Mouse (Mus musculus) hindbrain, embryonic 13.5 days (tissue): ENCODE measurements around the gene Ankrd50. TPM values are rescaled to one million over a fixed set of nuclear protein-coding genes. Genes with fewer than 3 reads are reported as not detected.

Experiments
- ATAC-seq: fragments of 200-750 bp; cut with Nextera tagmentation; 2 replicates; pipeline ENCODE4 v1.8.0; 2017; ENCODE audit warnings: moderate TSS enrichment; ENCODE audit not compliant: low FRiP score
- H3K27ac ChIP-seq: fragments of 300-500 bp; sonication (generic); 2 replicates; pipeline ENCODE4 v1.5.1; 2015; ENCODE audit warnings: inconsistent platforms, mild to moderate bottlenecking, moderate library complexity
- H3K27me3 ChIP-seq: fragments of 300-500 bp; sonication (generic); 2 replicates; pipeline ENCODE4 v1.6.1; 2015; ENCODE audit warnings: mild to moderate bottlenecking, inconsistent platforms
- H3K36me3 ChIP-seq: fragments of 300-500 bp; sonication (generic); 2 replicates; pipeline ENCODE4 v1.6.1; 2015; ENCODE audit warnings: mild to moderate bottlenecking, inconsistent platforms
- H3K4me1 ChIP-seq: fragments of 300-500 bp; sonication (generic); replicated peaks from 2 replicates; pipeline ENCODE4 v1.6.1; 2015; ENCODE audit warnings: inconsistent platforms
- H3K4me2 ChIP-seq: fragments of 300-500 bp; sonication (generic); 2 replicates; pipeline ENCODE4 v1.6.1; 2015; ENCODE audit warnings: inconsistent platforms, mild to moderate bottlenecking, moderate library complexity
- H3K4me3 ChIP-seq: fragments of 300-500 bp; sonication (generic); 2 replicates; pipeline ENCODE4 v1.5.1; 2015; ENCODE audit warnings: mild to moderate bottlenecking, inconsistent platforms
- H3K9ac ChIP-seq: fragments of 300-500 bp; sonication (generic); 2 replicates; pipeline ENCODE4 v1.6.1; 2015; ENCODE audit warnings: mild to moderate bottlenecking, inconsistent platforms
- H3K9me3 ChIP-seq: fragments of 300-500 bp; sonication (generic); 2 replicates; pipeline ENCODE4 v1.6.1; 2016; ENCODE audit warnings: inconsistent platforms
- WGBS: fragments of 180-500 bp; shearing (Covaris S2); methylation state at CpG from one replicate; pipeline ENCODE4 v1.1.7; 2015; 5-methylcytosine and 5-hydroxymethylcytosine counted together
- polyA plus RNA-seq: library from polyadenylated mRNA; unstranded; fragments of >200 nt; fragmentation: Nextera tagmentation; extraction: Ambion mirVana; gene quantifications from 2 replicates; pipeline ENCODE4 v1.2.1, GENCODE M21; 2015

Gene Ankrd50
- polyA plus RNA-seq, 1 experiment from 2014 or later: 25.2 TPM

DNA sequence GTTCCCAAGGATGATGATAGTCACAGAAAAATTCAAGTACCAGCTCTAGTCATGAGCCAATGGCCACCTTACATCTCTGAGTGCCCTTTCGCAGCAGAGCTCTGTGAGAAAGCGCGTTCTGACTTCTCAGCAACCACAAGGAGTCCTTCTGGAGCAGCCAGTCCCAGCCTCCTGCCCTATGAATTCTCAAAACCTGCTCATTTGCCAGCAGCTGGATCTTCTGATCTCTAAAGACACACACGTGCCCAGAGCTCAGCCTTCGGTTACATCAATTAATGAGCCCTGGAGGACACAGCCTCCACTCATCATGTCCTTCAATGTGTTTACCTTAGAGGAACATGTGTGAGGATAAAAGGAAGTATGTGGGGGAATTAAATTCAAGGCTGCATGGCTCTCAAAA is 53.2 kb downstream of the Ankrd50 start:
- 85% methylated on average over 5 of the region's 5 CpGs for WGBS
- no peak overlapping the region for H3K4me2 ChIP-seq
- no peak overlapping the region for H3K4me3 ChIP-seq
- H3K27me3 ChIP-seq: no peaks in the 10 kb centered on the region
- H3K27ac ChIP-seq: no peak overlapping the region
- no peaks in the 10 kb centered on the region for H3K36me3 ChIP-seq
- no peak overlapping the region for H3K9ac ChIP-seq
- no peak for ATAC-seq
- no peaks in the 10 kb centered on the region for H3K9me3 ChIP-seq
- H3K4me1 ChIP-seq: peaks cover 12% of the 10 kb centered on the region

- Histone ChIP-seq H3K27ac (no peak overlapping the region), H3K9me3 (no peaks in the 10 kb centered on the region), H3K4me1 (peaks cover 12% of the 10 kb centered on the region), H3K4me2 (no peak overlapping the region), H3K27me3 (no peaks in the 10 kb centered on the region), H3K9ac (no peak overlapping the region), H3K36me3 (no peaks in the 10 kb centered on the region), H3K4me3 (no peak overlapping the region)
- ATAC-seq: no peak
- 66% methylated on average over 6 of the region's 6 CpGs for WGBS
Observed at GRCm38 (mm10) chr3:38431042-38431441, 53.6 kb downstream of the Ankrd50 start.

DNA sequence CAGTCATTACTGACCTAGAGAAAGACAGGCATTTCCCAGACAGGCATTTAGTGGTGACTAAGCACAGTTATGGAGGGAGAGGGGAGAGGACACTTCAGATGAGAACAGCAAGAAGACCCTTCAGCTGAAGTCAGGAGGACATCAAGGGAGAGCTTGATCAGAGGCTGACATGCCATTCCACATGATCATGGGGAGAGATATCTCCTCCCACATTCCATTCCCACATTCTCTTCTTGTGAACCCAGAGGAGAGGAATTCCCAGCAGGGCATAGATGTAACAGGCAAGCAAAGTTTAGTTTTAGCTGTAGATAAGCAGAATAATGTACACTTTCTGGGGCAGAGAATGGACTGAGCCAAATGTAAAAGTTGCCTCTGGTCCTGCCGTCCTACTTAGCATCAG is 57.4 kb downstream of the Ankrd50 start:
- Histone ChIP-seq H3K36me3 (no peaks in the 10 kb centered on the region), H3K4me3 (no peak overlapping the region), H3K9me3 (no peaks in the 10 kb centered on the region), H3K4me1 (no peaks in the 10 kb centered on the region), H3K4me2 (no peak overlapping the region), H3K27ac (no peak overlapping the region), H3K27me3 (no peaks in the 10 kb centered on the region), H3K9ac (no peak overlapping the region)
- ATAC-seq: no peak
- 87% methylated on average over 1 of the region's 1 CpGs for WGBS

DNA sequence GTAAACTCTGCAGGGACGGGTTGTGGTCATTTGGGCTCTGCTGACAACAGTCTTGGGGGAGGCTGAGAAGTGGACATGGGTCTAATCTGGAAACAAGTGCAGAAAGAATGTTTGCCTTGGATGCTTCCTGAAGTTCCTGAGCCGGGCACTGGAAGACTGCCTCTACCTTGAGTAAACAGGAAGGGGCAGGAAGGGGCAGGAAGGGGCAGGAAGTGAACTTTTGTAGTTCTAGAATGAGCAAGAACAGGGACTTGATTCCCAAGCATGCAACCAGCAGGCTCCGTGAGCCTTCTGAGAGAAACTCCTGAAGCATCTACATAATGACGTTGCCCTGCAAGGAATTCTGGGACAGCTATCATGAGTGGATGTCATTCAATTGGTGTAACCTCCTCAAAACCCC is 60.7 kb downstream of the Ankrd50 start:
- Histone ChIP-seq H3K4me2 (no peak overlapping the region), H3K4me3 (no peak overlapping the region), H3K9ac (no peak overlapping the region), H3K4me1 (no peaks in the 10 kb centered on the region), H3K27me3 (no peaks in the 10 kb centered on the region), H3K27ac (no peak overlapping the region), H3K9me3 (no peaks in the 10 kb centered on the region), H3K36me3 (no peaks in the 10 kb centered on the region)
- ATAC-seq: no peak
- 84% methylated on average over 4 of the region's 4 CpGs for WGBS

DNA sequence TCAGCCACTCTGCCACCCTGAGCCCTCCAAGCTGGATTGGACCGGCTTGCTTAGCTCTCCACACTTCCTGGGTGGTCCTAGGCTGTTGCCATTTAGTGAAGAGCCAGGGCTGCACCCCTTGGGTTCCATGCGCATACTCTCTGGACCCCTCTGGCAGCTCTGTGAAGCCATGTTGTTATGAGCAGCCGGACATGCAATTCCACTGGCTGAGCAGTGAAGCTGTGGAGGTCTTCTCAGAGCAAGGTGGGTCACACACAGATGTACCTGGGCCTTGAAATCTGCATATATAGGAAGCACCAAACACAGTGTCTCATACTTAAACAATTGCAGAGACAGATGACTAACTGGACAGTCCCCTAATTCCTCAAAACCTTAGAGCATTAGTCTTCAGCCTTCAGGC is 64.7 kb downstream of the Ankrd50 start:
- no peak overlapping the region for H3K4me3 ChIP-seq
- H3K36me3 ChIP-seq: no peaks in the 10 kb centered on the region
- no peaks in the 10 kb centered on the region for H3K9me3 ChIP-seq
- no peaks in the 10 kb centered on the region for H3K27me3 ChIP-seq
- WGBS: 89% methylated on average over 3 of the region's 3 CpGs
- no peak overlapping the region for H3K9ac ChIP-seq
- ATAC-seq: no peak
- no peak overlapping the region for H3K4me2 ChIP-seq
- no peaks in the 10 kb centered on the region for H3K4me1 ChIP-seq
- H3K27ac ChIP-seq: no peak overlapping the region

DNA sequence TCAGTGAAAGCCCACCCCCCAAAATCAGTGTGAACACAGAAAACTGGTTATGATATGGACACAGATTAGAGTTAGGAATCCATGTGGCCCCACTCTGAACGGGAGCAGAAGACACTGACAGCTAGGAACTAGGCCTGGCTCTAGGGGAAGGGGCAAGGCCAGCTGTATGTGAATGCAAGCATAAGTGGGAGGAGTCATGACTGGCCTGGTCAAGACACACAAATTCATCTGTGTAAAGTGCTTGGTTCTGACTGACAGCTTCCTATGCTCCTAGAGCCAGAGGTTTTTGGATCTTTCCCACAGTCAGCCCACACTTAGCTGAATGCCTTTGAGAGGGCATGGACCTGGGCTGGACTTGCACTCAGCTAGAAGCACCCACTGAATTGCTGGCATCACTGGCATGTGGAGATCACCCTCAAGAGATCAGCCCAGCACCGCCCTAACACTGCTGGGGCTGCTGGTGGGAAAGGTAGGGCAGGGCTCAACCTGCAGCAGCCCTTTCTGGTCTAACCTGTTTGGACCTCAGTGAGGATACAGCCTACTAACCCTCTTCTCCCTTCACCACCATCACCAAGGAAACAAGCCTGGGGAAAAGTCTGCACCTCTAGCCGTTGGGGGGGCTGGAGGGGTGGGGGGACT is 69.2 kb downstream of the Ankrd50 start:
- H3K4me3 ChIP-seq: no peak overlapping the region
- no peak for ATAC-seq

More for the DNA sequence above, 69.2 kb downstream of the Ankrd50 start:
- Histone ChIP-seq H3K9ac (no peak overlapping the region), H3K9me3 (no peaks in the 10 kb centered on the region), H3K27me3 (no peaks in the 10 kb centered on the region), H3K4me1 (no peaks in the 10 kb centered on the region), H3K4me2 (no peak overlapping the region), H3K27ac (no peak overlapping the region), H3K36me3 (no peaks in the 10 kb centered on the region)
- 69% methylated on average over 3 of the region's 3 CpGs for WGBS
